Mouse (Mus musculus) urinary bladder, adult 2 months (tissue): Measurements from ENCODE around the gene Tmem184b. TPM values are rescaled to one million over a fixed set of nuclear protein-coding genes. Genes with fewer than 3 reads are reported as not detected.

Experiments used
- DNase-seq: peaks from one replicate; pipeline ENCODE4 v3.0.0; 2022; ENCODE audit warnings: low spot score
- polyA plus RNA-seq: library from polyadenylated mRNA; depleted of rRNA; stranded (reverse); fragments of >200 nt; gene quantifications from 2 replicates; pipeline ENCODE4 v1.2.3, GENCODE M21; 2012

Tmem184b gene
- polyA plus RNA-seq, 1 experiment = 51.5 TPM

GRCm38 (mm10) chr15:79399231-79400052 lies 3.9 kb downstream of the Tmem184b start:
- DNase-seq = no peak

DNA sequence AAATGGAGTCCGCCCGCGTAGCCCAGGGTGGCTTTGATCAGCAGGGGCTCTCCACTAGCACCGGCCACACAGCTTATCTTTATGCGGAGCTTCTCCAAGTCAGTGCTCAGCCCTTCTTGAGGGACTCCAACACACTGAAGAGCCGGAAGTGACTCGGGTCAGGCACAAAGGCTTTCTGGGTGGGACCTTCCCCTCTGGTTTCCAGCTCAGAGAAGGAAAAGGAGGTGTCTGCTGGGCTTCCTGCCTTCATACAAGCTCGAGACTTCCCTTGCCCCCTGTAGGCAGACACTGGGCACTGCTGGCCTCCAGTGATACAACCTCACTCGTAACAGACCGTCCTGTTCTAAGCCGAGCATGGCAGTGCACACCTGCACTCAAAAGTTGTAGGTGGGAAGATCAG lies 6.6 kb downstream of the Tmem184b start:
- no peak for DNase-seq

DNA sequence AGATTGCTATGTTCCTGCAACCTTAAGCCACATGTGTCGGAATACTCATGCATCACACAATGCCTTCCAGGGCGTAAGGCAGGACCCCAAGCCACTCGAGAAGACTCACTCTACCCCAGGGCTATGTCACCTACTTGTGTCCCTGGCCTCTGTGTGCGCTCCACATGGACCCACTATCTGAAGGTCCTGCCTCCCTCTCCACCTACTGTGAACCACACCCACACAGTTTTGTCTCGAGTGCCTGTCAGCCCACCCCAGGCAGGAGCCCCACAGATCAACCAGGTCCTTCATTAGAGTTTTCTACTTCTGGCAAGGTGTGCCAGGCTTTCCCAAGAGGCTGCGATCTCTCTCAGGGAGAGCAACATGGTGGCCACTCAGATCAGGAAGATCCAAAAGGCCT lies 8.1 kb downstream of the Tmem184b start:
- DNase-seq = no peak

- no peak for DNase-seq
Measured at GRCm38 (mm10) chr15:79394842-79395241, 8.5 kb downstream of the Tmem184b start.

GRCm38 (mm10) chr15:79393101-79393500 lies 10.3 kb downstream of the Tmem184b start:
- DNase-seq = no peak

- no peak for DNase-seq
Measured at GRCm38 (mm10) chr15:79392527-79392926, 10.8 kb downstream of the Tmem184b start.

GRCm38 (mm10) chr15:79391447-79392093 lies 11.8 kb downstream of the Tmem184b start:
- DNase-seq = no peak

- no peak for DNase-seq
Measured at GRCm38 (mm10) chr15:79390434-79390833, 12.9 kb downstream of the Tmem184b start.

- DNase-seq = no peak
Measured at GRCm38 (mm10) chr15:79388171-79388570, 15.2 kb downstream of the Tmem184b start.

GRCm38 (mm10) chr15:79387611-79388010 lies 15.8 kb downstream of the Tmem184b start:
- no peak for DNase-seq

GRCm38 (mm10) chr15:79387081-79387480 lies 16.3 kb downstream of the Tmem184b start:
- no peak for DNase-seq

- no peak for DNase-seq
Measured at GRCm38 (mm10) chr15:79381644-79382043, 21.7 kb downstream of the Tmem184b start.

GRCm38 (mm10) chr15:79380468-79381444 lies 22.6 kb downstream of the Tmem184b start:
- DNase-seq = no peak

DNA sequence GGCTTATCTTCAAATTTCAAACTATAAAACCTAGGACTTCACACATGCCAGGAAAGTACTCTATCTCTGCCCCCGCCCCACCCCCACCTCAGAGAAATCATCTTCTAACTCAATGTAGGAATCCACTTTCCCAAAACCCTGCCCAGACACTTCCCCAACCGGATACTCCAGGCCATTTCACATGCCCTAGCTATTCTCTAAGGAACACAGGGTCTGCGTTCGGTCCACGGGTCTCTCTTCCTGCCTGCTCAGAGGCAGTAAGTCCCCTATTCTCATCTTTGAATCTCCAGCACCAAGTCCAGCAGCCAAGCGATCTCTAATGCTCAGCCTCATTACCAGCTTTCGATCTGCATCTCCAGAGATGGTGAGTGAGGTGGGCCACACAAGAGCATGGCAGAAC lies 23.7 kb downstream of the Tmem184b start:
- DNase-seq = no peak

- DNase-seq = no peak
Measured at GRCm38 (mm10) chr15:79378608-79379007, 24.8 kb downstream of the Tmem184b start.

DNA sequence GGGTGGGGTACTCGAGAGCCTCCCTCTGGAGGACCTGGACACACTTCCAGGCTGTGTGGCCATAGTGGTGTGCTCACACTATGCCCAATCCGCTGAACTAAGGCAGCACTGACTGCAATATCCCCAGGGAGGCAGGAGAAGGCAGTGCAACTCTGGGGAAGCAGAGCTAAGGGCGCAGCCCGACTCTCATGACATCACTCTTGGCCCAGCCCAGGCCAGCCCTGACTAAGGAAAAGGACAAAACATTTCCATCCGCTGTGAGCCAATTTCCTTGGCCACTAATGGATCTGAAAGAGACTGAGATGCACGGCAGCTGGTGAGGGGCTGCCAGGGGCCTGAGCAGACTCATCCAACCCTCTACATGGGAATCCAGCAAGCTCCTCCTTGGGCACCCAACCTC lies 25.7 kb downstream of the Tmem184b start:
- no peak for DNase-seq

DNA sequence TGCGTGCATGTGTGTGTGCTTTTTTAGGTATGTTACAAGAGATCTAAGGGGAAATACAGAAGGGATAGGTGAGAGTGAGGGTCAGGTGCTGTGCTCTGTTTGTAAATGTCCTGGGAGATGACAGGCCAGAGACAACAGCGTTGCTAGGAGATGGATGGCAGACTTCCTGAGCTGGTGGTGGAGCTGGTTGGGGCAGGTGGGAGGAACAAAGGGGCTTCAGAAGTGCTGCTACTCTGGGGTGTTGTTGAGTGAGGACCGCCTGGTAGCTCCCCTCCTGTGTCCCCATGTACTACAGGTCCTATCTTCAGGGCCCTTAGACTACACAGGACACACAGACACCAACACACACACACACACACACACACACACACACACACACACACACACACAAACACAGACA lies 28.6 kb downstream of the Tmem184b start:
- DNase-seq = no peak

- no peak for DNase-seq
Measured at GRCm38 (mm10) chr15:79370281-79370843, 33.0 kb downstream of the Tmem184b start.

DNA sequence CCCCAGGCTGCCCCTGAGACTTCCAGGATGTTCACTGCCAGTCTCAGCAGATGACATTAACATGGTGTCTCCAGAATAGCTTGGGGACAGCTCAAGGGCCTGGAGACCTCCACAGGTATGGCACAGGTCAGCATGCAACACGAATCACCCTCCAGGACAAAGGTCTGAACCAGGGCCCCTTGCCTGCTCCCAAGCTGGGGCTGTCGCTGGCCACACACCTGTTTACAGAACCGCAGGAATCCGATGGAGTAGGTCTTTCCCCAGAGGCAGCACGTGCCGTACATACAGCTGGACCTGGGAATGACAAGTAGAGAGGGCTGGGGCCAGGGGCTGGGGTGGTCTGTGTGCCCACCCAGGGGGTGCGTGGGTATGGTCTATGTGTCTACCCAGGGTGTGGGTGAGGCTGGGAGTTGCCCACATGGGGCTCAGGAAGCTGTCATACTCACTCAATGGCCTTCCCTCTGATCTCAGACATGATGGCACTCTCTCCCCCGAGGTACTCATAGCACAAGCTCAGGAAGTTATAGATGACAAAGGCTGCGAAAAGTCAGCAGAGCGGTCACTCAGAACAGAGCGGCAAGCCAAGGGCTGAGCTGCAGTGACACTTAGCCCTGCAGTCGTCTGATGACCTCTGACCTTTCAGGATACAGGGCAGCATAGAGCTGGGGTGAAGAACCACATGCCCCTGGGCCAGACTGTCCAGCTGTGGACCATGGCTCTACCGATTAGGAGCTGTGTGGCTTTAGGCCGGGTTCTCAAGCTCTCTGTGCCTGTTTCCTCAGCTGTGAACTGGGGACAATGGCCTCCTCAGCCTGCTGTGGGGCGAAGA lies 33.7 kb downstream of the Tmem184b start:
- no peak for DNase-seq

- DNase-seq = no peak
Measured at GRCm38 (mm10) chr15:79368861-79369440, 34.4 kb downstream of the Tmem184b start.
